Mouse (Mus musculus) kidney, adult 8-10 months (tissue): ENCODE measurements at regions not wholly inside any gene's neighbourhood (a gene's known extent, or its start where the extent isn't known, plus 50 kb on each side); places are given as distances from the start of the nearest gene placed in this dataset.
"Not testable (repeated sequence)": the region's sequence is repeated elsewhere in the genome, so short reads cannot be mapped to it uniquely, and the experiment has no call there.

ENCODE experiments used
- DNase-seq, 2 experiments: peaks; one replicate each; pipeline ENCODE4 v3.0.0; 2022

- DNase-seq = no peak
Measured at GRCm38 (mm10) chrX:122935358-122935757, 94.1 kb downstream of the Gm17521 start.

GRCm38 (mm10) chrX:122892682-122893081 is 136.8 kb downstream of the Gm17521 start:
- DNase-seq = no peak

GRCm38 (mm10) chrX:122854453-122854852 is 175.0 kb downstream of the Gm17521 start:
- DNase-seq = no peak

- not testable (repeated sequence) for DNase-seq
Measured at GRCm38 (mm10) chrX:122831222-122831621, 198.2 kb downstream of the Gm17521 start.

GRCm38 (mm10) chrX:122826035-122826434 is 203.4 kb downstream of the Gm17521 start:
- DNase-seq = peak in 1 of 2 experiments; percentile 1
